Mouse (Mus musculus) embryonic facial prominence, embryonic 10.5 days (tissue): ENCODE measurements at regions not wholly inside any gene's neighbourhood (a gene's known extent, or its start where the extent isn't known, plus 50 kb on each side); places are given as distances from the start of the nearest gene placed in this dataset.

Experiments used
- DNase-seq: peaks from one replicate; pipeline ENCODE4 v3.0.0-alpha.2; 2017; ENCODE audit warnings: low spot score
- H3K27ac ChIP-seq: fragments of 300-500 bp; sonication (generic); replicated peaks from 2 replicates; pipeline ENCODE4 v1.5.1; 2016; ENCODE audit warnings: mild to moderate bottlenecking
- H3K27me3 ChIP-seq: fragments of 300-500 bp; sonication (generic); replicated peaks from 2 replicates; pipeline ENCODE4 v1.6.1; 2016; ENCODE audit warnings: low read depth, mild to moderate bottlenecking; ENCODE audit not compliant: poor library complexity, severe bottlenecking
- H3K36me3 ChIP-seq: fragments of 300-500 bp; sonication (generic); replicated peaks from 2 replicates; pipeline ENCODE4 v1.6.1; 2016; ENCODE audit warnings: mild to moderate bottlenecking, moderate library complexity
- H3K4me1 ChIP-seq: fragments of 300-500 bp; sonication (generic); 2 replicates; pipeline ENCODE4 v1.6.1; 2016
- H3K4me3 ChIP-seq: fragments of 300-500 bp; sonication (generic); 2 replicates; pipeline ENCODE4 v1.5.1; 2016; ENCODE audit warnings: mild to moderate bottlenecking, moderate library complexity
- H3K9me3 ChIP-seq: fragments of 300-500 bp; sonication (generic); 2 replicates; pipeline ENCODE4 v1.6.1; 2016; ENCODE audit warnings: mild to moderate bottlenecking
- WGBS: fragments of 180-500 bp; shearing (Covaris S2); methylation state at CpG from one replicate; pipeline ENCODE4 v1.1.7; 2016; 5-methylcytosine and 5-hydroxymethylcytosine counted together

DNA sequence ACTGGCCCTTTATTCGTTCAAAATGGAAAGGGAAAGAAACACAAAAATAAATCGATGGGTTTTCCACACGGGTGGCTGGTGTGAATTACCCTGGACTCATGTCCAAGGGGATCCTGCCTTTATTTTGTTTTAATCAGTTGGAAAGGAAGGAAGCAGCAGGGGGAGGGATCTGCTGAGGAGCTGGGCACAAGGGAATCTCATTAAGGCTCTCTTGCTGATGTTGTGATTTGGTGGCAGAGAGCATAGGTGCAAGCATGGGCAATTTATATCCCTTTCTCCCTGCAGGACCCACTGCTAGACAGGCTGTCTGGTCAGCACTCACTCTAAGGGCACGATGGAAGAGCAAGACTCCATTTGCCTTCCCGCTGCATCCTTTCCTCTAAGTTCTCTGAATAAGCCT, 469.2 kb downstream of the Epha7 start:
- no peak overlapping the region for H3K27ac ChIP-seq
- 0 out of 2 replicates have a peak, but pooled peaks cover 2% of the 10 kb centered on the region for H3K9me3 ChIP-seq
- WGBS: 48% methylated on average over 5 of the region's 5 CpGs
- no peak for DNase-seq
- peaks cover 4% of the 10 kb centered on the region; the same call in 1 of the 2 replicates for H3K4me1 ChIP-seq
- no peak overlapping the region for H3K4me3 ChIP-seq
- no peaks in the 10 kb centered on the region for H3K36me3 ChIP-seq
- H3K27me3 ChIP-seq: no peaks in the 10 kb centered on the region

- Histone ChIP-seq H3K27ac (no peak overlapping the region), H3K27me3 (no peaks in the 10 kb centered on the region), H3K36me3 (no peaks in the 10 kb centered on the region), H3K4me1 (no peaks in the 10 kb centered on the region), H3K9me3 (no peaks in the 10 kb centered on the region), H3K4me3 (no peak overlapping the region)
- DNase-seq: peak; percentile 51
- WGBS: 37% methylated on average over 1 of the region's 1 CpGs
Observed at GRCm38 (mm10) chr4:29301348-29301747, 488.4 kb downstream of the Epha7 start.

DNA sequence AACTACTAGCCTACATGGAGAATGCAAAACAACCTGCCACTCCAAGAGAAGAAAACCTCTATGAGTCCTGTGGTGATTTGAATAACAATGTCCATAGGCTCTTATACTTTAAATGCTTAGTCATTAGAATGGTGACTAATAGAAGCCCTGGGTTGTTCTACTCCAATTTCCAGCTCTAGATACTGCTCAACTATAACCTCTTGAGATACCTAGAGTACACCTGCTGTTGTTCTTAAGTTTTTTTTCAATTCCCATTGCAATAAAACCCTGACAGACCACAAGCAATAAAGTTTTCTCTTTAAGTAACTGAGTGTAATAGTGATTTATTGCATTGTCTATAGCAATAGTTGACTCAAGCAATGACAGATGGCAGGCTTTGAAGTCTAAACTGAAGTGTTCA, 491.0 kb downstream of the Epha7 start:
- no peak overlapping the region for H3K27ac ChIP-seq
- no peaks in the 10 kb centered on the region for H3K9me3 ChIP-seq
- no peaks in the 10 kb centered on the region for H3K4me1 ChIP-seq
- H3K36me3 ChIP-seq: no peaks in the 10 kb centered on the region
- no peak overlapping the region for H3K4me3 ChIP-seq
- no peak for DNase-seq
- H3K27me3 ChIP-seq: no peaks in the 10 kb centered on the region

DNA sequence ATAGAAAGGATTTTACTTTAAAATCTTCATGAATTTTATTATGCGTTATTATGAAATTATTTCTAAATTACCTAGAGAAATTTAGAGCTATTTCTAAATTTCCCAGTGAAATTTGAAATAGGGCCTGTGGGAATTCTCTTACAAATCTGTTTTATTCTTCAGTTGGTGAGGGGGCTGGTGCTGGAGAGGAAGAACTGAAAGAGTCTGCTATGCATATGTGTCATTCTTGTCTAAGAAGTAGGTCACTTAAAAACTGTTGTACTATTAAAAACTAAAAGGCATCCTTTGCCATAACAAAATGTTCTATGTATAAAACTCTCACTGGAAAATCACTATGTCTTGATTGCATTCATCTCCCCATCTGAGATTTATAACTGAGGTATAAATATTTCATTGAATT, 494.3 kb downstream of the Epha7 start:
- no peak overlapping the region for H3K4me3 ChIP-seq
- H3K9me3 ChIP-seq: no peaks in the 10 kb centered on the region
- WGBS: 94% methylated on average over 1 of the region's 1 CpGs
- no peaks in the 10 kb centered on the region for H3K36me3 ChIP-seq
- DNase-seq: no peak
- H3K27me3 ChIP-seq: no peaks in the 10 kb centered on the region
- no peaks in the 10 kb centered on the region for H3K4me1 ChIP-seq
- H3K27ac ChIP-seq: no peak overlapping the region

DNA sequence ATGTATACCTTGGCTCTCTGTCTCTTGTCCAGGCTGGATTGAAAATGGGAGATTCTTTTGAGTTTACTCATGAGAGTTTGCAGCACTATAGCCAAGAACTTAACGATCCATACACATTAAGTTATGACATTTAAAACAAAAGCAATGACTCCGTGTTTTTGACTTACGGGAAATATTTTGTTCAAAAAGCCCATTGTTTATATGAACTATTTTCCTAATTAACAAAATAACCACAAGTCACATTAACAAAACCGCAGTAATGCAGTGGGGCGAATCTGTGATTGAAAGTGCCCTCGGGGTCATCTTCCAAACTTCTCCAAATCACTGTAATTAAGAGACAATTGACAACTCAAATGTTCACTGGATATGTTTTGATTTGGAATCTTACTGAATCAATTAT, 511.0 kb downstream of the Epha7 start:
- WGBS: 62% methylated on average over 6 of the region's 6 CpGs
- no peak for DNase-seq
- Histone ChIP-seq H3K4me1 (no peaks in the 10 kb centered on the region), H3K4me3 (no peak overlapping the region), H3K27ac (no peak overlapping the region), H3K9me3 (no peaks in the 10 kb centered on the region), H3K36me3 (no peaks in the 10 kb centered on the region), H3K27me3 (no peaks in the 10 kb centered on the region)

GRCm38 (mm10) chr4:29329145-29329544, 516.2 kb downstream of the Epha7 start:
- Histone ChIP-seq H3K4me3 (no peak overlapping the region), H3K27ac (no peak overlapping the region), H3K9me3 (no peaks in the 10 kb centered on the region), H3K36me3 (no peaks in the 10 kb centered on the region), H3K27me3 (no peaks in the 10 kb centered on the region), H3K4me1 (no peaks in the 10 kb centered on the region)
- no peak for DNase-seq
- whole genome bisulfite sequencing: 74% methylated on average over 2 of the region's 2 CpGs

DNA sequence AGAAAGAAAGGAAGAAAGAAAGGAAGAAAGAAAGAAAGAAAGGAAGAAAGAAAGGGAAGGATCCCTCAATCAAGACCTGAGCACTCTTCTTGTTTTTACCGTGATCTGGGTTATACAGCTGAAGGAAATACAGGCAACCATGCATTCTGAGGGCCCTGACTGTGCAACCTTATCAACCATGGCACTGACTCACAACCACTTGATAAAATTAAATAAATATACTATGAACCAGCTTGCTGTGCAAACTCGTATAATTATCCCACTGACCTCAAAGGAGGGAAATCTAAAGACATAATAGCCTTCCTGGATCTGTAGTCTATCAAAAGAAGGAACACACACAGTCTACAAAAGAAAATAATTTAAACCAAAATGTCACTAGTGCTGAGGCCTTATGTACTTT, 518.8 kb downstream of the Epha7 start:
- Histone ChIP-seq H3K27me3 (no peaks in the 10 kb centered on the region), H3K4me3 (no peak overlapping the region), H3K36me3 (no peaks in the 10 kb centered on the region), H3K9me3 (no peaks in the 10 kb centered on the region), H3K27ac (no peak overlapping the region), H3K4me1 (no peaks in the 10 kb centered on the region)
- 66% methylated on average over 2 of the region's 2 CpGs for WGBS
- DNase-seq: no peak

DNA sequence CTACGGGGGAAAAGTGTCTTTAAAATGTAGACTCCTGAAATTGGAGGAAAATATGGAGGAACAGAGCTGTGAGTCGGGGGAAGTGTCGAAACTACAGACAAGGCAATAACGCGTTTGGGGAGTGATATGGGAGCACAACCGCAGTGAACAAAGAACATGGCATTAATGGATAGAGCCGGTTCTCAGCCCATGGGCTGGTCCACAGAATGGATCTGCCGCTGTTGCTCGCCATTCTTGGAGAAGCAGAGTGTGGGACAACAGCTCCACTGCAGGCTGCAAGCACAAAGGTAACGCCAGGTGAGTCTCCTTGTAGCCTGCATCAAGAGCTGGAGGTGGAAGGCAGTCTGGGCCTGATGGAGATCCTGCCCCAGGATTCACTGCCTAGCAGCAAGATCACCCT, 524.3 kb downstream of the Epha7 start:
- Histone ChIP-seq H3K4me3 (no peak overlapping the region), H3K36me3 (no peaks in the 10 kb centered on the region), H3K4me1 (no peaks in the 10 kb centered on the region), H3K27ac (no peak overlapping the region), H3K27me3 (no peaks in the 10 kb centered on the region), H3K9me3 (no peaks in the 10 kb centered on the region)
- 91% methylated on average over 10 of the region's 10 CpGs for WGBS
- DNase-seq: no peak

GRCm38 (mm10) chr4:29362191-29362590, 549.3 kb downstream of the Epha7 start:
- H3K4me1 ChIP-seq: no peaks in the 10 kb centered on the region
- no peaks in the 10 kb centered on the region for H3K36me3 ChIP-seq
- H3K27me3 ChIP-seq: no peaks in the 10 kb centered on the region
- no peaks in the 10 kb centered on the region for H3K9me3 ChIP-seq
- no peak overlapping the region for H3K4me3 ChIP-seq
- 78% methylated on average over 1 of the region's 1 CpGs for WGBS
- DNase-seq: no peak
- H3K27ac ChIP-seq: no peak overlapping the region

GRCm38 (mm10) chr4:29389282-29389681, 576.4 kb downstream of the Epha7 start:
- no peak overlapping the region for H3K4me3 ChIP-seq
- no peaks in the 10 kb centered on the region for H3K27me3 ChIP-seq
- no peaks in the 10 kb centered on the region for H3K36me3 ChIP-seq
- 0 out of 2 replicates have a peak, but pooled peaks cover 5% of the 10 kb centered on the region for H3K9me3 ChIP-seq
- H3K27ac ChIP-seq: no peak overlapping the region
- WGBS: 90% methylated on average over 1 of the region's 1 CpGs
- no peak for DNase-seq
- no peaks in the 10 kb centered on the region for H3K4me1 ChIP-seq

DNA sequence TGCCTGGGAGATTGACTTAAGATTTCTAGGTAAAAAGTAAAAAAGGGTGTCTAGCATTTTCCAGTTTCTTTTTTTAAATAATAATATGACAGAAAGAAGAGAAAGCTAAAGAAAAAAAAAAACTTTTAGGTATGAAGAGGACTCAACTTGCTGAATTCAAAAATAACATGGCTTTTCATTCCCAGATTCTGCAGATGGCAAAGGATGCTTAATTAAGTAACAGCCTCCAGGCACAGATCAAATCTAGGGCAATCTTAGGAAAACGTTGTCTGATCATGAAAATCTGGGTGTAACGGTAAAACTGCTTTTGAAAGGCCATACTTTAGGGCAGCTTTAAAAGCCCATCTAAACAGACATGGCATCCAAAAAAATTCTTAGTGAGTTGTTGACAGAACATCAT, 577.4 kb downstream of the Epha7 start:
- Histone ChIP-seq H3K27me3 (no peaks in the 10 kb centered on the region), H3K4me1 (no peaks in the 10 kb centered on the region), H3K4me3 (no peak overlapping the region), H3K9me3 (0 out of 2 replicates have a peak, but pooled peaks cover 5% of the 10 kb centered on the region), H3K36me3 (no peaks in the 10 kb centered on the region), H3K27ac (no peak overlapping the region)
- WGBS: 51% methylated on average over 2 of the region's 2 CpGs
- no peak for DNase-seq

DNA sequence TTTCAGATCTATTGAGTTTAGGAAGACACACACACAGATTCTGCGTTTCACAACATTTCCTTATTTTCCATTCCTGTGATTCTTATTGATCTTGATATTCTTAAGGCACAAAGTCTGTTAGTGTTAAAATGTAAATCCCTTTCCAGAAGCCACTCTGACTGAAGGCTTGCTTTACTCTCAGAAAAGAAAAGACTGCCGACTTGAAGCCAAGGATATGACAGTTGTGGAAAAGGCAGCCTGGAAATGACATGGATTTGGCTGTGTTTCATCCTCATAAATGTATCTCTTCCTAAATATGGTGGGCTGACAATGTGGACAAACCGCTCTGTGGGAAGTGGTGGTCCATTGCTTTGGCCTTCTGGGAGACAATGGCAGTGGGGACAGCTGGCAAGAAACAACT, 589.2 kb downstream of the Epha7 start:
- H3K36me3 ChIP-seq: no peaks in the 10 kb centered on the region
- H3K4me1 ChIP-seq: no peaks in the 10 kb centered on the region
- WGBS: 87% methylated on average over 3 of the region's 3 CpGs
- H3K27me3 ChIP-seq: no peaks in the 10 kb centered on the region
- no peak overlapping the region for H3K27ac ChIP-seq
- H3K4me3 ChIP-seq: no peak overlapping the region
- H3K9me3 ChIP-seq: no peaks in the 10 kb centered on the region
- no peak for DNase-seq

GRCm38 (mm10) chr4:29414616-29415015, 601.7 kb downstream of the Epha7 start:
- H3K4me3 ChIP-seq: no peak overlapping the region
- no peaks in the 10 kb centered on the region for H3K36me3 ChIP-seq
- H3K4me1 ChIP-seq: no peaks in the 10 kb centered on the region
- 92% methylated on average over 8 of the region's 8 CpGs for WGBS
- no peaks in the 10 kb centered on the region for H3K9me3 ChIP-seq
- no peak overlapping the region for H3K27ac ChIP-seq
- H3K27me3 ChIP-seq: no peaks in the 10 kb centered on the region
- DNase-seq: no peak

DNA sequence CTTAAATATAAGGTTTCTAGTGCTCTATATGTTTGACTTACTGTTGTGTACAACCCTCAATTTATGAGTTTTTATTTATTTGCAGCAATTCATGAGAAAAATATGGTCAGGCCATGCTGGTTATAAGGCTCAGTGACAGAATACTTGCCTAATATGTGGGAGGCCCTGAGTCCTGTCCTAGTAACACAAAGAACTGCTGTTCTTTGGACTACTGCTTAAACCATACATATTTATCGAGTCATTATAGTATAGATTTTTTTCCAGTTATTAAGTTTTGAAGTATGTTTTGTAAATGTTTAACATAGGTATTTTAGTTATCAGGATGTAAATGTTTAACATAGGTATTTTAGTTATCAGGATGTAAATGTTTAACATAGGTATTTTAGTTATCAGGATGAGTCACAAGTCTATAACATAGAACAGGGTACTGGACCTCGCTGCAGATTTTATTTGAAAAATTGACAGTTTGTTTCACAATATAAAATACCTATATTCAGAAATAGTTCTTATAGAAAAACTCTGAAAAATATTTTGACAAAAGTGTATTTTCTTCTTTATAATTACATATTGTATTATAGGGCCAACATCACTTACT, 607.4 kb downstream of the Epha7 start:
- 91% methylated on average over 2 of the region's 2 CpGs for WGBS
- H3K36me3 ChIP-seq: no peaks in the 10 kb centered on the region

More for the DNA sequence above, 607.4 kb downstream of the Epha7 start:
- DNase-seq: no peak
- no peak overlapping the region for H3K4me3 ChIP-seq
- no peaks in the 10 kb centered on the region for H3K9me3 ChIP-seq
- no peaks in the 10 kb centered on the region for H3K4me1 ChIP-seq
- H3K27ac ChIP-seq: no peak overlapping the region
- H3K27me3 ChIP-seq: no peaks in the 10 kb centered on the region
